Mouse (Mus musculus) hindbrain, embryonic 14.5 days (tissue): ENCODE measurements around the gene Ntmt1. TPM values are rescaled to one million over a fixed set of nuclear protein-coding genes. Genes with fewer than 3 reads are reported as not detected.

Experiments
- ATAC-seq: fragments of 200-750 bp; cut with Nextera tagmentation; 2 replicates; pipeline ENCODE4 v1.8.0; 2017; ENCODE audit warnings: moderate number of reproducible peaks, mild to moderate bottlenecking, moderate TSS enrichment, moderate library complexity; ENCODE audit not compliant: low FRiP score
- DNase-seq: peaks from one replicate; pipeline ENCODE4 v3.0.0-alpha.2; 2015; ENCODE audit warnings: low spot score
- H3K27ac ChIP-seq: fragments of 300-500 bp; sonication (generic); 2 replicates; pipeline ENCODE4 v1.5.1; 2014; ENCODE audit warnings: mild to moderate bottlenecking, moderate library complexity
- H3K27me3 ChIP-seq: fragments of 300-500 bp; sonication (generic); 2 replicates; pipeline ENCODE4 v1.6.1; 2014; ENCODE audit warnings: mild to moderate bottlenecking, low read length, mixed read lengths; ENCODE audit not compliant: control insufficient read depth, insufficient read depth
- H3K36me3 ChIP-seq: fragments of 300-500 bp; sonication (generic); replicated peaks from 2 replicates; pipeline ENCODE4 v1.6.1; 2014; ENCODE audit not compliant: control insufficient read depth, insufficient read depth
- H3K4me1 ChIP-seq: fragments of 300-500 bp; sonication (generic); replicated peaks from 2 replicates; pipeline ENCODE4 v1.6.1; 2014; ENCODE audit warnings: antibody characterized with exemption, low read length, mixed read lengths; ENCODE audit not compliant: control insufficient read depth, insufficient read depth
- H3K4me2 ChIP-seq: fragments of 300-500 bp; sonication (generic); replicated peaks from 2 replicates; pipeline ENCODE4 v1.6.1; 2014; ENCODE audit warnings: mild to moderate bottlenecking, moderate library complexity
- H3K4me3 ChIP-seq: fragments of 300-500 bp; sonication (generic); replicated peaks from 2 replicates; pipeline ENCODE4 v1.5.1; 2014; ENCODE audit warnings: mild to moderate bottlenecking, low read length
- H3K9ac ChIP-seq: fragments of 300-500 bp; sonication (generic); 2 replicates; pipeline ENCODE4 v1.6.1; 2014
- H3K9me3 ChIP-seq: fragments of 300-500 bp; sonication (generic); 2 replicates; pipeline ENCODE4 v1.6.1; 2016; ENCODE audit warnings: low read length; ENCODE audit not compliant: control insufficient read depth
- WGBS: fragments of 180-500 bp; shearing (Covaris S2); extraction: QIAGEN DNeasy Blood & Tissue Kit; methylation state at CpG from one replicate; pipeline ENCODE4 v1.1.7; 2014; 5-methylcytosine and 5-hydroxymethylcytosine counted together
- polyA plus RNA-seq: library from polyadenylated mRNA; unstranded; fragments of >200 nt; fragmentation: Nextera tagmentation; extraction: Ambion mirVana; gene quantifications from 2 replicates; pipeline ENCODE4 v1.2.1, GENCODE M21; 2014

The Ntmt1 gene
- polyA plus RNA-seq: 102 and 103 TPM in 2 replicates

GRCm38 (mm10) chr2:30807648-30808295 lies at the start of gene Ntmt1:
Ntmt1 (plus strand) TSS chr2:30807826.
- Histone ChIP-seq H3K4me2 (peak within 1 kb of the TSS; percentile 93), H3K9ac (peak within 1 kb of the TSS; percentile 87), H3K4me1 (peaks cover 14% of the 10 kb centered on the region), H3K9me3 (no peaks in the 10 kb centered on the region), H3K36me3 (peaks cover 5% of the 10 kb centered on the region; the same call in 1 of the 2 replicates), H3K4me3 (peak within 1 kb of the TSS; percentile 68), H3K27ac (peak within 1 kb of the TSS; percentile 79), H3K27me3 (peaks cover 3% of the 10 kb centered on the region; the same call in 1 of the 2 replicates)
- WGBS: under 1% methylated on average over 41 of the region's 44 CpGs
- ATAC-seq (peak; percentile 97), DNase-seq (peak; percentile 94)

- Histone ChIP-seq H3K36me3 (no peaks in the 10 kb centered on the region), H3K9me3 (peaks cover 4% of the 10 kb centered on the region; the same call in 1 of the 2 replicates), H3K4me2 (no peak overlapping the region), H3K27ac (peak overlapping the region; percentile 17; the same call in 1 of the 2 replicates), H3K9ac (no peak overlapping the region), H3K4me3 (no peak overlapping the region), H3K4me1 (peaks cover 10% of the 10 kb centered on the region; the same call in 1 of the 2 replicates), H3K27me3 (no peaks in the 10 kb centered on the region)
- 4% methylated on average over 17 of the region's 17 CpGs for WGBS
- DNase-seq: peak; percentile 74
- ATAC-seq: peak; percentile 73; the same call in 1 of the 2 replicates
Measured at GRCm38 (mm10) chr2:30758341-30759087, 49.1 kb upstream of the Ntmt1 start.

GRCm38 (mm10) chr2:30759088-30759374 lies 48.6 kb upstream of the Ntmt1 start:
- peaks cover 10% of the 10 kb centered on the region; the same call in 1 of the 2 replicates for H3K4me1 ChIP-seq
- no peaks in the 10 kb centered on the region for H3K27me3 ChIP-seq
- DNase-seq (no peak), ATAC-seq (no peak)
- H3K36me3 ChIP-seq: no peaks in the 10 kb centered on the region
- WGBS: 41% methylated on average over 4 of the region's 4 CpGs
- H3K27ac ChIP-seq: peak overlapping the region; percentile 17; the same call in 1 of the 2 replicates
- peaks cover 4% of the 10 kb centered on the region; the same call in 1 of the 2 replicates for H3K9me3 ChIP-seq
- no peak overlapping the region for H3K4me3 ChIP-seq
- no peak overlapping the region for H3K9ac ChIP-seq
- no peak overlapping the region for H3K4me2 ChIP-seq

GRCm38 (mm10) chr2:30759442-30759841 lies 48.2 kb upstream of the Ntmt1 start:
- Histone ChIP-seq H3K27ac (0 out of 2 replicates have a peak overlapping the region, but pooled peaks have one; percentile 17), H3K4me3 (no peak overlapping the region), H3K4me2 (no peak overlapping the region), H3K9ac (no peak overlapping the region), H3K4me1 (peaks cover 10% of the 10 kb centered on the region; the same call in 1 of the 2 replicates), H3K9me3 (peaks cover 4% of the 10 kb centered on the region; the same call in 1 of the 2 replicates), H3K36me3 (no peaks in the 10 kb centered on the region), H3K27me3 (no peaks in the 10 kb centered on the region)
- no peak for DNase-seq
- no peak for ATAC-seq
- WGBS: 62% methylated on average over 4 of the region's 4 CpGs

- 30% methylated on average over 10 of the region's 10 CpGs for WGBS
- H3K9me3 ChIP-seq: peaks cover 4% of the 10 kb centered on the region; the same call in 1 of the 2 replicates
- DNase-seq (no peak), ATAC-seq (no peak)
- H3K36me3 ChIP-seq: no peaks in the 10 kb centered on the region
- H3K4me1 ChIP-seq: peaks cover 10% of the 10 kb centered on the region; the same call in 1 of the 2 replicates
- no peak overlapping the region for H3K27ac ChIP-seq
- no peak overlapping the region for H3K4me3 ChIP-seq
- no peaks in the 10 kb centered on the region for H3K27me3 ChIP-seq
- no peak overlapping the region for H3K9ac ChIP-seq
- no peak overlapping the region for H3K4me2 ChIP-seq
Measured at GRCm38 (mm10) chr2:30759858-30760547, 47.6 kb upstream of the Ntmt1 start.

GRCm38 (mm10) chr2:30760706-30761105 lies 46.9 kb upstream of the Ntmt1 start:
- ATAC-seq: no peak
- WGBS: 16% methylated on average over 6 of the region's 6 CpGs

GRCm38 (mm10) chr2:30766446-30766845 lies 41.2 kb upstream of the Ntmt1 start:
- WGBS: 66% methylated on average over 5 of the region's 5 CpGs
- Histone ChIP-seq H3K27ac (no peak overlapping the region), H3K4me3 (no peak overlapping the region), H3K4me1 (peaks cover 12% of the 10 kb centered on the region), H3K9me3 (0 out of 2 replicates have a peak, but pooled peaks cover 4% of the 10 kb centered on the region), H3K4me2 (no peak overlapping the region), H3K9ac (no peak overlapping the region), H3K36me3 (no peaks in the 10 kb centered on the region), H3K27me3 (no peaks in the 10 kb centered on the region)
- DNase-seq (no peak), ATAC-seq (no peak)

More at GRCm38 (mm10) chr2:30760706-30761105, 46.9 kb upstream of the Ntmt1 start:
- H3K27ac ChIP-seq: no peak overlapping the region
- H3K9ac ChIP-seq: no peak overlapping the region
- no peak for DNase-seq
- H3K36me3 ChIP-seq: no peaks in the 10 kb centered on the region
- peaks cover 4% of the 10 kb centered on the region; the same call in 1 of the 2 replicates for H3K9me3 ChIP-seq
- no peak overlapping the region for H3K4me3 ChIP-seq
- no peak overlapping the region for H3K4me2 ChIP-seq
- H3K27me3 ChIP-seq: no peaks in the 10 kb centered on the region
- H3K4me1 ChIP-seq: peaks cover 10% of the 10 kb centered on the region; the same call in 1 of the 2 replicates

GRCm38 (mm10) chr2:30767626-30768240 lies 39.9 kb upstream of the Ntmt1 start:
- Histone ChIP-seq H3K4me3 (no peak overlapping the region), H3K27ac (no peak overlapping the region; the same call in 1 of the 2 replicates), H3K9ac (no peak overlapping the region), H3K9me3 (no peaks in the 10 kb centered on the region), H3K4me2 (no peak overlapping the region), H3K4me1 (peaks cover 23% of the 10 kb centered on the region), H3K36me3 (no peaks in the 10 kb centered on the region), H3K27me3 (no peaks in the 10 kb centered on the region)
- DNase-seq (no peak), ATAC-seq (no peak)
- WGBS: 65% methylated on average over 7 of the region's 7 CpGs
